Mouse (Mus musculus): ENCODE measurements around the gene Tubgcp2. TPM values are rescaled to one million over a fixed set of nuclear protein-coding genes. Genes with fewer than 3 reads are reported as not detected.

Gene Tubgcp2
- polyA plus RNA-seq, 1 experiment = 49.3 TPM

DNA sequence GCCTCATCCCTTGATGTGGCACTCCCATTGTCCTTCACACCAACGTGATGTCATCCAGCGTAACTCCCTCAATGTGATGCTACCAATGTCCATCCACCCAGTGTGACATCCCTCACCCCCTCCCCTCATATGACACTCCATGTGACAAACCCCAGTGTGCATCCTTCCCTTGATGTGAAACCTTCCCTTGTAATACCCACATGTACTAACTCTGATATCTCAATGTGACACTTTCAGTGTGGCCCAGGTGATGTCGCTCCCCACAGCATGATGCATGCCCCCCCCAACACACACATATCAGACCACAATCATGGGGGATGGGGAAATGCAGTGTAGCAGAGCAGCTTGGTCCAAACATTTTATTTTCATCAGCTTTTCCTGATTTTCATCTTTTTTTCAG lies 79.8 kb downstream of the Tubgcp2 start:
- Histone ChIP-seq H3K4me1 (ENCODE audit: control insufficient read depth, insufficient read depth, low read length) (no peaks in the 10 kb centered on the region), H3K27ac (ENCODE audit: insufficient read depth, low read length) (no peak overlapping the region), H3K4me3 (ENCODE audit: insufficient read depth, low read length) (no peak overlapping the region)
- TF ChIP-seq POLR2A (IDR thresholded peaks at IDR 0.05; ENCODE audit: extremely low read depth, insufficient read depth, low read length) (no peak), CTCF (IDR thresholded peaks at IDR 0.05; ENCODE audit: extremely low read depth, insufficient read depth, low read length) (no peak)

DNA sequence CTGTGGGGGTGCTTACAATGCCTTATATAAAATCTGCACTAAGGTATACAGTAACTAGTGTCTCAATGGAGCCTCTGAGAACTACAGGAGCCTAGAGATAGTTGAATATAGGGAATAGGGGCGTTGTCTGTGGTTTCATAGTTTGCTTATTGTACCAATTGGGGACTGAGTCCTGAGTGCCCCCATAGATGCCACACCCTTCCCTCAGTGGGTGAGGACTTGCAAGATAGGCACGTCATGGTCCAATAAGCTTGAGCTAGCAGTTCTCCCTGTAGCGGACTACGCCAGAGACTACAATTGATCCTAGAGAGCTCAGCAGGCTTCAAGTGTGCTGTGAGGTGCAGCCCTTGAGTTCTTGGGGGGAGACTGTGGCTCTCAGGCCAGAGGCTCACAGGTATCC lies 81.0 kb downstream of the Tubgcp2 start:
- Histone ChIP-seq H3K27ac (ENCODE audit: insufficient read depth, low read length) (no peak overlapping the region), H3K4me1 (ENCODE audit: control insufficient read depth, insufficient read depth, low read length) (no peaks in the 10 kb centered on the region), H3K4me3 (ENCODE audit: insufficient read depth, low read length) (no peak overlapping the region)
- TF ChIP-seq POLR2A (IDR thresholded peaks at IDR 0.05; ENCODE audit: extremely low read depth, insufficient read depth, low read length) (no peak), CTCF (IDR thresholded peaks at IDR 0.05; ENCODE audit: extremely low read depth, insufficient read depth, low read length) (no peak)

DNA sequence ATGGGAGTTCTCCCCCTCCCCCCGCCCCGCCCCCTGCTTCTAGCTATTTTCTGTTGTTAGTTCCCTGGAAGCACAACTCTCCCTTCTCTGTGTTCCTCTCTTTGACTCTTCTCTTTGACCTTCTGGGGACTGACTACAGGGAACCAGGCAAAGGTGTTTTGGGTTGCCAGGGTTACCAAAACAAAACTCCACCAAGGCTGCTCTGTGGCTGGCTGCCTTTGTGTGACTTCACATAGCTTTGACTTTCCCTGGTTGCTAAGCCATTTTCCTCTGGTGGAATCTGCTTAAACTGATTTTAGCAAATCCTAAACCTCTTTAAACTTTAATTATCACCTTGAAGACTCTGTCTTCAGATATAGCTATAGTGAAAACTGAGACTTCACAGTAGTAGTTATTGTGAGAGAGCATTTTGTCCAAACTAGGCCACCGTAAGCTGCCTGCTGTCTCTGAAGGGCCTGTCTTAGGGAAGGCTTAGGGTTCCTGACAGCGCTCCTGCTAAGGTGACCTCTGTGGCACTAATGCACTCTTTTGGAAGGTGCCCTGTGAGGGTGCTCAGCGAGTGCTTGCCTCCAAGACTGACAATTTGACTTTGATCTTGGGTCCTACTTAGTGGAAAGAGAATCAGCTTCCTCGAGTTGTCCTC lies 84.4 kb downstream of the Tubgcp2 start:
- Histone ChIP-seq H3K4me3 (ENCODE audit: insufficient read depth, low read length) (no peak overlapping the region), H3K4me1 (ENCODE audit: control insufficient read depth, insufficient read depth, low read length) (no peaks in the 10 kb centered on the region), H3K27ac (ENCODE audit: insufficient read depth, low read length) (no peak overlapping the region)
- TF ChIP-seq CTCF (IDR thresholded peaks at IDR 0.05; ENCODE audit: extremely low read depth, insufficient read depth, low read length) (no peak), POLR2A (IDR thresholded peaks at IDR 0.05; ENCODE audit: extremely low read depth, insufficient read depth, low read length) (no peak)

DNA sequence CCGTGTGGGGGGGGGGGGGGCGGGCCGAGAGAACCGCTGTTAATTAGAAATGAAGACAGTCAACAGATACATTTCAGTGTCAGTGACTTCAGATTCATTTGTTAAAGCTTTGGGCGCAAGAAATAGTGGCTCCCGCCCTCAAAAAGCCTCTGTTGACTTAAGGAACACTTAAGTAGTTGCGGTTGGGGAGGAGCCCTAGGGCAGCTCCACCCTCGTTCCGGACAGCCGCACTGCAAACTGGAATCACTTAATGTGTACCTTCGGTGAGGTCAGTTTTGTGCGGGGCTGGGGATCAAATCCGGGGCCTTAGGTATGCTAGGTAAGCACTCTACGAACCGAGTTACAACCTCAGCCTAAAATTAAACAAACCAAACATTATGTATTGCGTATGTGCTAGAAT lies 85.4 kb downstream of the Tubgcp2 start:
- no peaks in the 10 kb centered on the region for H3K4me1 ChIP-seq (ENCODE audit: control insufficient read depth, insufficient read depth, low read length)
- no peak for TF ChIP-seq POLR2A (IDR thresholded peaks at IDR 0.05; ENCODE audit: extremely low read depth, insufficient read depth, low read length)
- no peak for TF ChIP-seq CTCF (IDR thresholded peaks at IDR 0.05; ENCODE audit: extremely low read depth, insufficient read depth, low read length)
- peak overlapping the region; percentile 34; the same call in 1 of the 2 replicates for H3K4me3 ChIP-seq (ENCODE audit: insufficient read depth, low read length)
- H3K27ac ChIP-seq (ENCODE audit: insufficient read depth, low read length) = no peak overlapping the region

DNA sequence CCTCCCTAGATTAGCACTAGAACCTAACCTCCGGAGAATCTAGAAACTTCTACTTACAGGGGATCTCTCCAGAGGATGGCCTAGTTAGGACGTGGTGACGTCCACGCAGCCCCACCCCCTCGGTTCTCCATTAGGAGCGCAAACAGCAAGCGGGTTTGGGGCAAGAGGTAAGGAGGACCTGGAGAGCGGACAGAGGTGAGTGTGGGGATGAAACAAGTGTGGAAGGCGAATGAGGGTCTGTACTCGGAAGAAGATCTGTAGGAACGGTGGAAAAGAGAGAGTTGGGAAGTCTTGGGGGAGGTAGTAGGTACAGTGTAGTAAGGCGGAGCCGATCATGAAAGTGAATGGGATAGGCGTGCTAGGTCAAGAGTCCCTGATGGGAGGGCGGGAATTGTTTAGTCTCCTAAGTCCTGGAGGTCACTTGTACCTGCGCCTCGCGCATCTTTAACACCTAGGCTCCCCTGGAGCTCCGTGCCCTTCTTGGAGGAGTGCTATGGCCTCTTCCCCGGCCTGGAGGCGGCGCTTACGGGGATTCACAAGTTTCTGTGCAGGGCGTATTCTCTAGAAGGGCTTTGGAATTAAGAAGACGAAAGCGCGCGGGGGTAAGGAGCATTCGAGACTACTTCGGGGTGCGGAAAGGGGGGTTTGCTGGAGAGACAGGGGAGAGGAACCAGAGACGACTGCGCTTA lies 86.0 kb downstream of the Tubgcp2 start:
- no peaks in the 10 kb centered on the region for H3K4me1 ChIP-seq (ENCODE audit: control insufficient read depth, insufficient read depth, low read length)
- TF ChIP-seq CTCF (IDR thresholded peaks at IDR 0.05; ENCODE audit: extremely low read depth, insufficient read depth, low read length) = no peak
- TF ChIP-seq POLR2A (IDR thresholded peaks at IDR 0.05; ENCODE audit: extremely low read depth, insufficient read depth, low read length) = no peak

DNA sequence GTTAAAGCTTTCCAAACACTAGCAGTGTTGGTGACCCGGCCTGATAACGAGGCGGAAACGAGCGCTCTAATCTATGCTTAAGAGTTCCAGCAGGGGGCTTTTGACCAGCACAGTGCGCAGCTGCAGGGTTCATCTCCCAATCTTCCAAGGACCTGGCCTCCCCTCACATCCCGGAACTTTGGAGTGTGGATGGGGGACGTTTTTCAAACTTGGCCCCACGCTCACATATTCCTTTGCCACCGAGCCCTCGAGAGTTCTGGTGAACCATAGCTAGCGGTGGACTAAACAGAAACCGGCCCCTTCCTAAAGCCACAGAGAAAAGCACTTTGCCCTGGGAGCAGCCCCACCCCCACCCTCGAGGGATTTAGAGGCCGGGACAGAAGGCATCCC lies 86.6 kb downstream of the Tubgcp2 start:
- TF ChIP-seq POLR2A (IDR thresholded peaks at IDR 0.05; ENCODE audit: extremely low read depth, insufficient read depth, low read length) (no peak), CTCF (IDR thresholded peaks at IDR 0.05; ENCODE audit: extremely low read depth, insufficient read depth, low read length) (no peak)
- Histone ChIP-seq H3K4me3 (ENCODE audit: insufficient read depth, low read length) (peak overlapping the region; percentile 34), H3K27ac (ENCODE audit: insufficient read depth, low read length) (no peak overlapping the region), H3K4me1 (ENCODE audit: control insufficient read depth, insufficient read depth, low read length) (no peaks in the 10 kb centered on the region)

More for the DNA sequence above, 86.0 kb downstream of the Tubgcp2 start:
- H3K4me3 ChIP-seq (ENCODE audit: insufficient read depth, low read length) = peak overlapping the region; percentile 34
- no peak overlapping the region for H3K27ac ChIP-seq (ENCODE audit: insufficient read depth, low read length)

DNA sequence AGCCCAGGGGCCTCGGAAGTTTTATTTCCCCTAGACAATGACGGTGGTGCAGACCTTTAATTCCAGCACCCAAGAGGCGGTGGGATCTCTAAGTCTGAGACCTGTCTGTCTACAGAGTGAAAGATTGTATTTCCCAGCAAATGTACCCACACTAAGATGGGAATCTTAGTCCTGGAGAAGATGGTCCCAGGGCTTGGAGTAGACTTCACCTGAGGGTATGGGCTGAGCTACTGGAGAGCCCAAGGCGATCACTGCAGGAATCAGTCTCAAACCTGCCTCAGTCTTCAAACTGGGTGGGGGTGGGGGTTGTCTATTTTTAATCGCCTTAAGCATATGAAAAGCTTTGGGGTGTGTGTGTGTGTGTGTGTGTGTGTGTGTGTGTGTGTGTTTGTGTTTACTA lies 90.4 kb downstream of the Tubgcp2 start:
- Histone ChIP-seq H3K4me1 (ENCODE audit: control insufficient read depth, insufficient read depth, low read length) (no peaks in the 10 kb centered on the region), H3K4me3 (ENCODE audit: insufficient read depth, low read length) (no peak overlapping the region), H3K27ac (ENCODE audit: insufficient read depth, low read length) (no peak overlapping the region)
- TF ChIP-seq POLR2A (IDR thresholded peaks at IDR 0.05; ENCODE audit: extremely low read depth, insufficient read depth, low read length) (no peak), CTCF (IDR thresholded peaks at IDR 0.05; ENCODE audit: extremely low read depth, insufficient read depth, low read length) (no peak)

Other genes starting within 250 kb of the Tubgcp2 start
- gene Adgra1, start 202.5 kb downstream of the Tubgcp2 start, polyA plus RNA-seq (2012; rRNA removed) = 37.5 and 41.6 TPM in 2 replicates
- gene Kndc1, start 142.0 kb downstream of the Tubgcp2 start, polyA plus RNA-seq (2012; rRNA removed) = 54.8 and 56.1 TPM in 2 replicates
- 0.08 TPM in 1 of 2 replicates, not detected in the other for gene Utf1, start 92.9 kb downstream of the Tubgcp2 start, polyA plus RNA-seq (2012; rRNA removed)
- gene 6430531B16Rik, start 57.9 kb downstream of the Tubgcp2 start, polyA plus RNA-seq (2012; rRNA removed) = 1.3 and 1.8 TPM in 2 replicates
- 6.2 and 6.5 TPM in 2 replicates for gene Adam8, start 44.1 kb downstream of the Tubgcp2 start, polyA plus RNA-seq (2012; rRNA removed)
- gene Zfp511, start 278 bp downstream of the Tubgcp2 start, polyA plus RNA-seq (2012; rRNA removed) = 73.0 and 81.0 TPM in 2 replicates
- gene Msx3, start 12.4 kb upstream of the Tubgcp2 start, polyA plus RNA-seq (2012; rRNA removed) = 0.09 and 0.13 TPM in 2 replicates
- gene Caly, start 45.9 kb upstream of the Tubgcp2 start, polyA plus RNA-seq (2012; rRNA removed) = 393 and 394 TPM in 2 replicates
- not detected in 2 replicates for gene Prap1, start 56.7 kb upstream of the Tubgcp2 start, polyA plus RNA-seq (2012; rRNA removed)
- gene Fuom, start 65.8 kb upstream of the Tubgcp2 start, polyA plus RNA-seq (2012; rRNA removed) = 89.7 and 95.9 TPM in 2 replicates
- 4.8 and 5.1 TPM in 2 replicates for gene Paox, start 79.1 kb upstream of the Tubgcp2 start, polyA plus RNA-seq (2012; rRNA removed)
- gene Echs1, start 79.8 kb upstream of the Tubgcp2 start, polyA plus RNA-seq (2012; rRNA removed) = 67.2 and 68.9 TPM in 2 replicates
- gene Mtg1, start 100.9 kb upstream of the Tubgcp2 start, polyA plus RNA-seq (2012; rRNA removed) = 43.4 and 45.9 TPM in 2 replicates
- 128 and 142 TPM in 2 replicates for gene Sprn, start 118.2 kb upstream of the Tubgcp2 start, polyA plus RNA-seq (2012; rRNA removed)
- not detected in 2 replicates for gene Olfr522, start 128.1 kb upstream of the Tubgcp2 start, polyA plus RNA-seq (2012; rRNA removed)
- 0.06 TPM in 1 of 2 replicates, not detected in the other for gene Olfr523, start 136.5 kb upstream of the Tubgcp2 start, polyA plus RNA-seq (2012; rRNA removed)
- gene Olfr524, start 169.3 kb upstream of the Tubgcp2 start, polyA plus RNA-seq (2012; rRNA removed) = not detected in 2 replicates
- gene Cd163l1, start 181.6 kb upstream of the Tubgcp2 start, polyA plus RNA-seq (2012; rRNA removed) = 0.13 and 0.34 TPM in 2 replicates
- not detected in 2 replicates for gene 5830411N06Rik, start 210.6 kb upstream of the Tubgcp2 start, polyA plus RNA-seq (2012; rRNA removed)

All from cortical plate, adult 2 months (tissue).